Mouse (Mus musculus) right cerebral cortex, postnatal 14 days (tissue): ENCODE data around the gene Bag5.

ENCODE experiments used
- DNase-seq: peaks from one replicate; pipeline ENCODE4 v3.0.0; 2022

The Bag5 gene

DNA sequence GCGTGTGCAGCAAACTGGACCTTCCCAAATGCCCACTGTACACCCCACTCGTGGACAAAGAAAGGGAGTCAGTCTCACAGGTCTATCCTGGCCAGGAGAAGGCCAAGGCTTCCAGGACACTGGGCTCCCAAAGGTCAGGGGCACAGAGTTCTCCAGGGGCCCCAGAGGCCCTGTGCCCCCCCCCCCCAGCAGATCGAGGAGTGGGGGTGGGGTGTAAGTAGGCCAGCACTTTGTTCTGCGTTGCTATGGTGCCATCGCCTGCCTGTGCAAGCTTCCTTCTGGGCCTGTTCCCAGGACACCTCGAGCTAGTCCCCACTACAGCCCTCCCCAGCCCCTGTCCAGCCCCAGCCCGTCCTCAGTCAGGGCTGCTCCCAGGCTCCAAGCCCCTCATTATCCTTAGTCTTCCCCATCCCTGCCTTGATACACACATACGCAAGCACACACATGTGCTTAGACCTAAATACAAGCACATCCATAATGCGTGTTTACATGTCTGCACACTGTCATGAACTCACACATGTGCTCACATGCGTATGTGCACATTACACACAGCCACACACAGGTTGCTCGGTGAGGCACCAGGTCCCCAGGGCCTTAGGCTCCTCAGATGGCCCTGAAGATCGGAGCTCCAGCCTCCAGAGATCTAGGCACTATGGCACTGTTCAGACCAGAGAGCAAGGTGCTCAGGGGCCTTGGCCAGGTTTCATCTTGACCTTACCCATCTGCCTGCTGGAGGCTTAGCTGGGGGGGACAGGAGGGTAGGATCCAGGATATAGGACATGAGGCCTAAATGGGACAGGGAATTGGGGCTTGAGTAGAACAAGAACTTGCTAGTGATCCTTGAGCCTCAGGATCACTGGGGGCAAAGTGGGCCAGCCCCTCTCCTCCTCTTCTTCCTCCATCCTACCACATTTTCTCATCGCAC is 17.9 kb downstream of the Bag5 start:
- DNase-seq, result no peak

DNA sequence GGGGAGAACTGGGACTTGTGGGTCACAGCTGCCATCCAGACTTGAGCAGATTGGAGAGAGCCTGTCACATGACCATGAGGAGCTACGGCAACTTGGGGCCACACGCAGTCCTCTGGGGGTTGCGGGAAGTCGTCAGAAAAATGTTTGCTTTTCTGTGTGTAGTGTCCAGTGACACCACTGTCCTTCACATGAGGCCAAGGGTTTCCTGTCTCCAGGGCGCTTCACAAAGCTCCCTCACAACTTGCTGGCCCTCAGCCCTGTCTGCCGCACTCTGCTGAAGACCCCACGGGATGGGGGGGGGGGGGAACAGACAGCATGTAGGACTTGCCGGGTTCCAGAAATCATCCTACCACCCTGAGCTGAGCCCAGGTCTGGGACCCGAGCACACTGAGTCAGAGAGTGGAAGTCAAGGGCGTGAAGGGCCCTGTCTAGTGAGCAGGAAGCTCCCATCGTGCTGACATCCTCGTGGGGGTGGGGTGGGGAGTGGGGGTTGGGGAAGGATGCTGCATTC is 18.7 kb downstream of the Bag5 start:
- no peak for DNase-seq

DNA sequence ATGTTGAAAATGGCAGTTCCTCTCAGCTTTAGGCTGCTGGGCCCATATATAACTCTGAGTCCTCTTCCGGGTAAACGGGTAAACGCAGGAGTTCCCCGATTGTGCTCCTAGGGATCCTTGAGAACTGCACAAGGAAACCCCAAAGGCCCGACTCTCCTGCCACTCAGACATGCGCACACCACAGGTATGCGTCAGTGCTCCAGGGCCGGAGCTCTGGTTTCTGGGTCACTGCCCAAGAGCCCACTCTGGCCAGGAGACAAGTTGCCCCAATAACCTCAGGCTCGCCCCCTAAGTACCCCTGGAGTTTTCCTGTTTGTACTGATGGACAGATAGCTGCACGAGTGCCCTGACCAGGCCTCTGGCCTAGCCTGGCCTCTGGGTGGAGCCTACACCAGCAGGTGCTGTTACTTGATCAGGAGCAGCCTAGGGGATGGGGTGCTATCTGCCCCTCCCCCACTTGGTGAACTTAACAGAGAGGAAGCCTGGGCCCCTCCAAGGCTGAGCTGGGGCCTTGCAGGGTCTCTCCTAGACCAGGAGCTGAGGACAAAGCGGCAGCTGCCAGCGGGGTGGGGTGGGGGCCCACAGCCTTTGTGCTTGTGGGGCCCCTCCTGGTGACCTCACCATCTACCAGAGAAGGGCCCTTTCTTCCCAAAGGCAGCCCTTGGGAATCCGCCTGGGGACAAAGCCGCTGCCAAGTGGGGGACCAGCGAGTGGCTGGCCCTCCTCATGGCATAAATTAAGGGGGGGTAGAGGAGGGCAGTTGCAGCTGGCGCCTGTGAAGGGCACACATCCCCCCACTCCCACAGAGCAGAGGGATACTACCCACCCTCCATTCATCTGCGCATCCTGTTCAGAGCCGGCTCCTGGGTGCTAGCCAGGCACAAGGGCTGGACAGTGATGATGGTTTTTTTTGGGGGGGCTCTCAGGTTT is 19.5 kb downstream of the Bag5 start:
- DNase-seq, result peak; percentile 69

DNA sequence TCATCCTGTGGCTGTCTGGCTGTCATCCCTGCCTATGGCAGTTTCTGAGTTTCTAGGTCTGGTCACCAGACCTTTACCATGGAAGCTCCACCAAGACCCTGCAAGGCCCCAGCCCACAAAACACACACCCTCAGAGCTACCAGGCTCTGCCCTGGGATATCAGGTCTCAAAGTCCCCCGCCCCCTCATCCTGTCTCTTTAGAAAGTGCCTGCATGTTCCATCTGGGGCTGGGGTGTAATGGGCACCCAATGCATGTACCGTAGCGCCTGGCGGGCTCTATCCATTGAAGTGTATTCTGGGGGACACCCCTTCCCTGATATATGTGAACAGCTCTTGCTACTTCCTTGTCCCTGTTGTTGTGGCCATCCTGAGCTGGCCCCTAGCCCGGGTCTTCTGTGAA is 20.2 kb downstream of the Bag5 start:
- no peak for DNase-seq

DNA sequence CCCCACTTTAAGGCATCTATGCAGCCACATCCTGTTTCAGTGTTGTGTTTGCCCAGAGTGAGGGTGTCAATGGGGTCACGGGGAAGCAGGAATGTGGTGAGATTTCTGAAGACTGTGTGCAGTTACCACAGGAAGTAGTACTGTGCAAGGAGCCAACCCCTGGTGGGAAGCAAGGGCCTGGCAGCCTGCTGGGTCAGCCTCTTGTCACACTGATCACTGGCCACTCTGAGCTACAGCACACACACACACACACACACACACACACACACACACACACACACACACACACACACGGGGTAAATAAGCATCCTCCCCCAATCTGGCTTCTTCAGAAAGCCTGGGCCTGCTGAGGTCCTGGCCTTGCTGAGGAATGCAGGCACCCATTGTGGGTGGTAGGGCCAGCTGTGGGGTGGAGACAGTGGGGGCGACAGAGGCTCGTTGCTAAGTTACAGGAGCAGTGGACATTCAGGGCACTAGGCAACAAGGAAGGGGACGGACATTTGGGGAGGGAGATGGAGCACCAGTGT is 21.6 kb downstream of the Bag5 start:
- no peak for DNase-seq

DNA sequence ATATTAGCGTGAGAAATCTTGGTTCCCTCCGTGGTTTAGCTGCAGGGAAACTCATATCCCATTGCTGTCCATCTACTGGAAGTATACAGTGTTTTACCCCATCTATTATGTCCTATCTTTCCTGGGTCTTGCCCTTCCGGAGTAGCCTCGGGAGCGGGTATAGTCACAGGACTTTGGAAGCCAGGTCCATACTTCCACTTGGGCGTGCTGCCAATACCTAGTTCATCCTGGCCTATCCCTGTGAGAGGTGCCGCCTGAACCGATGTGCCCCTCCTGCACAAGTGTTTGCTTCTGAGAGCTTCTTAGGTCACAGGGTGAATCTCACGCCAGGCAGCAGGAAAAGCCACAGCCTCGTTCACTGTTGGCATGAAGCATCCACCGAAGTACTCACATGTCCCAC is 23.6 kb downstream of the Bag5 start:
- DNase-seq, result no peak

DNA sequence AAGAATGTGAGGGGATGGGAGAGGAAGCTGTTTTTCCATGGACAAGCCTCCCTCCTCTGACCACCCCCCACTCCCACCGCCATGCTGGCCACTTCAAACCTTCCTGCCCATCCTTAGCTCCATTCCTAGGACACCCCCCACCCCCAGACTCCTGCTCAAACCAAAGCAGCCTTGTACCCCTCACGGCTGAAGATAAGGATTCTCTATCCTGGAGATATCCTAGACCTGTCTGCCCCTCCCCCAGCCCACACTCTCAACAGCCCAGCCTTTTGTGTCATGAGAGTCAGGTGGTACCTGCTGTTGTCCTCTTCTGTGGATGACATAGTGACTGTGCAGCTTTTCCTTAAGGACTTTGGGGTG is 25.0 kb downstream of the Bag5 start:
- DNase-seq, result no peak

DNA sequence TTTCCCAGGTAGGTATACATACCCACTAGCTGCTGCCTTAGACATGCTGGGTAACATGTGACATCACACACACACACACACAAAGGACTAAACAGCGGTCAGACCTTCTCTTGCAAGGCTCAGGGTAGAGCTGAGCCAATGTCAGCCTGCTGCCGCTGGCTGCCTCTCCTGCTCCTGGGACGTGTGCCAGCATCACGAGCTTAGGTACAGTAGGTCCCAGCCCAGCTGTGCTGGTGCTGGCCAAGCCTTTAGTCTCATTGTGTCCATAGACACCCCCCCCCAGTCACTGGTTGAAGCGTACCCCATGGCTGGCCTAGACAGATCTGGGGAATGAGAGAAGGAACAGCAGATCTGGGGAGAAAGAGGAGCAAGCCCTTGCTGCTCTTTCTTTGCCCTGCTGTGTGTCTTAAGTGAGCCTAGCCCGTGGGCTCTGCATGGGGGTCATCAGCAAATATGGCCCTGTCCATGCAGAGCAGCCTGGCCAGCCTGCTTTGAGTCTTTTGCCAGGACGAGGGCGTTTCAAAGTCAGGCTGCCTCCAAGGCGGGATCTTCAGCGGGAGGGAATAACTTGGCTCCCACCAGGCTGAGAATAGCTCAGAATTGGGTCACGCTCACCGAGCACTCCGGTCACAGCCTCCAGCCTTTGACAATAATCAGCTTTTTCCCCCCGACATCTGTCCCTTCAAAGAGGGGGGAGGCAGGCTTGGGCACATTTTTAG is 25.5 kb downstream of the Bag5 start:
- DNase-seq, result peak; percentile 66

DNA sequence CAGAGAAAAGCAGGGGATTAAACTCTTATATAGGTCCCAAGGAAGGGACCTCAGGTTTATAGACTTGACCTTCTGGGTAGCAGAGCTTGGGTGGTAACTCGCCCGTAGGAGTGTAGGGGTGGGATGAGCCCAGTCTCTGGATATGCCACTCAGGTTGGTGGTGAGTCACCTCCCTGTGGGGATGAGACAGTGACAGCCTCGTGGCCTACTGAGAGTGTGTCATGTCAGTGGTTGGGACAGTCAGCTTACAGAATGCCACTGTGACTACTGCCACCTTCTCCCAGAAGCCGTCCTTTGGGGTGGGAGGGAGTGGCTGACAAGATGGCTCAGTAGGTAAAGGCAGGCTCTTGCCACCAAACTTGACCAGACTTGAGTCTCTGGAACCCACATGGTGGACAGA is 26.7 kb downstream of the Bag5 start:
- DNase-seq, result no peak

DNA sequence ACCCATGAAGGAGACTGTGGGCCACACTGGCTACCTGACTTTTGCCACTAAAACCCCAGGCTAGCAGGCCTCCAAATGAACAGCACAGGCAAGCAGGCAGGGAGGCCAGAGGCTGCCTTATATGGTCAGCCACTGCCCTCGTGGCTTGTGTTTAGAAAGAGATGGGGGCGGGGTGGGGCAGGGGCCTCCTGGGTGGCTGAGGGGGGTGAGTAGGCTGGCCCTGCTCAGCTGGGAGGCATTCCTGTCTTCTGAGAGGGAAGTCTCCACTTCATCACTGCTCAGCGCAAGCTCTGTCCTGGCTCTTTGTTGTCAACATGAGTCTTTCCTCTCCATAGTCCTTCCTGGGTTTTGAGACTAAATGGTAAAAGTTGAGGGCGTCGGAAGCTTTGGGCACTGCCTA is 30.3 kb downstream of the Bag5 start:
- DNase-seq, result no peak

DNA sequence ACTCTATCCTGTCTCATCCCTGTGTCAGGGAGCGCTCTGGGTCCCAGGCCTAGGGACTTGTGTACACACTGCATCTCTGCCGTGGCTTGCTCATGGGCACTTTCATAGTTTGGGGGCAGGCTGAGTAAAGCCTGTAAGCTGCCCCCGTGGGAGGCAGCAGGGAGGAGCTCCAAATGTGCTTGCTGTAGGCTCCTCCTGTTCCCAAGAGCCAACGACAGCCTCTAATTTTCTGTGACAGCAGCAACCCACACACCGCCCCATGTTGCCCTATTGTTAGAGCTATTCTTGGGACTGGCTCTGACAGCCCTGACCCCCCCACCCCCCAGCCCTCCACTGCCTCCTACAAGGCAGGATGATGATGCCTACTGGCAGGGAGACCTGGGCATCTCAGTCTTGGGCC is 31.1 kb downstream of the Bag5 start:
- DNase-seq, result no peak

DNA sequence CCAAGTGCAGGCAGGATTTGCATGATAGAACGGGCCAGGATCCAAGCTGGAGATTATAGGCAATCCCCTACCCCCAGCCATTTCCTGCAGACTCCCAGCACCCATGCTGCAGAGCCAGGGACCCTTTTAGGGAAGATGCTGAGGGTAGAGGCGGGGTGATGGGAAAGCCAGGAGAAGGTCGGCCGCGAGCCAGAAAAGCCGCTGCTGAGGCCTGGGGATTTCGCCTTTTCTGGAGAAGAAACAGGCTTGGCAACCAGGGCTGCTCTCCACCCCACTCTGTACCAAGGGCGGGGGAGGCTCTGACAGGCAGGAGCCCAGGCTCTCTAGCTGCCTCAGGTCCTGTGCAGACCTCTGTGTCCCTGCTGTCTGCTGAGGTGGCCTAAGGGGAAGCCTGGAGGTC is 31.8 kb downstream of the Bag5 start:
- DNase-seq, result no peak

DNA sequence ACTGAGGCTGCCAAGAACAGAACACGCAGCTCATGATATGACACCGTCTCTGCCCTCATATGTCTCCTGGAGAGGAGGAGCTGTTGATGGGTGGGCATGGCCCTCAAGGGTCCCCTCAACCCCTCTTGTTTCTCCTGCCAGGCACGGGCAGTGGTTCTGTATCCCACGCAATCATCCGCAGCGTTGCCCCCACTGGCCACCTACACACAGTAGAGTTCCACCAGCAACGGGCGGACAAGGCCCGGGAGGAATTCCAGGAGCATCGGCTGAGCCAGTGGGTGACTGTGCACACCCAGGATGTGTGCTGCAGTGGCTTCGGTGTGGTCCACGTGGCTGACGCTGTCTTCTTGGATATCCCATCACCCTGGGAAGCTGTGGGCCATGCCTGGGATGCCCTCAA is 32.4 kb downstream of the Bag5 start:
- DNase-seq, result no peak

DNA sequence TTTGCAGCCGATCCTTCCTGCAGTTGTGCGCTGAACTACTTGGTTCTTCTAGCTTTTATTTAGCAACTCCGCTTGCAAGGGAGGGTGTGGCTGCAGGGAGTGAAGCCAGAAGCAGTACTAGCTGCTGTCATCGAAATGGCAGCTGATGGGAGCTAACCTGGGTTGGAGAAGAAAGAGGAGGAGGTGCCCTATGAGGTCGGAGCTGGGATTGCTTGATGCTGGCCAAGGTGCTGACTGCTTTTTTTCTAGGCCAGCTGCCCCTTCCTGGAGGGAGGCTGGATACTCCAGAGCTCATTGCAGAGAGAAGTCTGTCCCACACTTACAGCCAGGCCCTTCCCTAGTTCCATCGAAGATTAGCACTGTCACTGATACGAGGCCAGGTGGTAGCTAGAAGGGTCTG is 34.1 kb downstream of the Bag5 start:
- DNase-seq, result no peak

DNA sequence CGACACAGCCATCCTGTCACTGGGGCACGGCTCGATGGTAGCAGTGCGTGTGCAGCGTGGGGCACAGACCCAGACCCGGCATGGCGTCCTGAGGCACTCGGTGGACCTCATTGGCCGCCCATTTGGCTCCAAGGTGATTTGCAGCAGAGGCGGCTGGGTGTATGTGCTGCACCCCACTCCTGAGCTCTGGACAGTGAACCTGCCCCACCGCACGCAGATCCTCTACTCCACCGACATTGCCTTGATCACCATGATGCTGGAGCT is 34.5 kb downstream of the Bag5 start:
- DNase-seq, result no peak

DNA sequence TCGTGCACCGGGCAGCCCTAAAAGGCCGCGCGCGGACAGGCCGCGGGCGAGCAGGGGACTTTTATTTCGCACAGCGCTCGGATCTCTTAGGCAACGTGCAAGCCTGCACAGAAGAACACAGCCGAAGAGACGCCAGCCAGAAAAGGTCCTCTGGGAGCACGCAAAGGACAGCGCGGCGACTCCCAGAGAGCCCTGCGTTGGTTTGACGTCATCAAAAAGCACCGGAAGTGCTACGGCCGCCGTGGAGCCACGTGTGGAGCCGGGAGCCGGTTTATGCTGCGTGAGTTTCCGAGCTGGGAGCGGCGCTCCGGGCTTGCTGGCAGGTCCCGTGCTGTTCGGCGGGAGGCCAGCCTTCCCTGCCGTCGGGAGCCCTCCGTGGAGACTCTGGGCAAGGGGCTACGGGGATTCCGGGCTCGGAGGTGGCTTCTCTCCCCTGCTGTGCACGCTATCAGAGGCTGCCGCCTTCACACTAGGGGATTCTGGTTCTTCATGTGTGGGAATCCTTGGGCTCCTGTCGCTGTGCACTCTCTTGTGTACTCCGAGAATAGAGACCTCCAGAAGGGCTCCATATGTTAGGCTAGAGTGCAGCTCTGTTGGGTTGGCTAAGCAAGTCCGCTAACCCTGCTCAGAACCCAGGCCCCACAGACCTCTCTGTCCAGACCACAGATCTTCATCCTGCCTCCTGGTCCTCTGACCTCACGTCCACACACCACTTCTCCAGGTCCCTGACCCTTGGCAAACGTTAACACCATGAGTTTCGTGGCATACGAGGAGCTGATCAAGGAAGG is 35.0 kb downstream of the Bag5 start, which contains the start of gene Trmt61a:
Gene Trmt61a, plus strand, starts transcription at position 224 of the 788 bp plus-strand sequence.
- DNase-seq, result peak; percentile 93

DNA sequence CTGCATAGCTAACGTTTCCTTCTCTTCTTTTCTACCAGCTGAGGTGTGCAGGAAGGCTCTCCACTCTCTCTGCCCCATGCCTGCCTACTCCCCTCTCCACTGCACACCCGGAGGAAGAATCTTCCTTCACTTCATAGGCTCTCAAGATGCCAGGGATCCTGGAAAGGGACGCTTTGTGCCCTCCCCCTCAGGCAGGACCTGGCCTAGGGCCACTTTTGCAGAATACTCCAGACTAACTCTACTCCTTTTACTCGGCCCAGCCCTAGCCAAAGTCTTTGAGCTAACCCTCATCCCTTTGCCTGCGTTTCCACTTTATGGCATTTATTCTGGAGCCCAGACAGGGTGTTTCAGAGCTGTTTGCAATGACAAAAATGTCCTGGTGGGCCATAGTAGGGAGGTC is 35.6 kb downstream of the Bag5 start:
- DNase-seq, result no peak

DNA sequence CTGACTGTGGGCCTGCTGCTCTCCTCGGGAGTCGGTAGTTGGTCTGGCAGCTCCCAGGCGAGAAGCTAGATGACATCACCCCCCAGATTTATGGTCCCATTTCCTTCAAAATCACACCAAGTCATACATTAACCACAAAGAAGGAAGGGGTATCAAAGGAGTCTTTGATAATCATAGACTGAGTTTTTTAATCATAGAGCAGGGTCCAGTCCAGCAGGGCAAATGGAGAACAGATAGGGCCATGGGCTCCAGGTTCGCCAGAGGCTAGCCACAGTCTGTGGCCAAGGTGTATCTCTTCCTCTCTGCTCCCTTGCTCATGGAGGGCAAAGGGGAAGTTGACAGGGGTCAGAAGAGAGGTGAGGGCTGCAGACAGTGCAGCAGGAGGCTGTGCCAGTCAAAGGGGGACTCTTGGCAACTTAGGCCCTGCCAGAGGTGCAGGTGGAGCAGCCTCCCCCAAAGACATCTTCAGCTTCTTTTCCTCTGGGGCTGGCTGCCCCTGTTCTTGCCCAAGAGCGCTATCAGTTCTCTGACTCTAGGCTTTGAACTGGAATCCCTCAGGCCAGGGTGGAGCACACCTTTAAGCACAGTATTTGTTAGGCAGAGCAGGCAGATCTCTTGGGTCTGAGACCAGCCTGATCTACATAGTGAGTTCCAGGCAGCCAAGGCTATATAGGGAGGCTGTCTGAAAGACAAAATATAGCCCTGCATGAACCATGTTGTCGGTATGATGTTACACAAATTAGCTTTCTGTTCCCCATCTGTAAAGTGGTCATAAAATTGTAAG is 37.1 kb downstream of the Bag5 start:
- DNase-seq, result no peak

DNA sequence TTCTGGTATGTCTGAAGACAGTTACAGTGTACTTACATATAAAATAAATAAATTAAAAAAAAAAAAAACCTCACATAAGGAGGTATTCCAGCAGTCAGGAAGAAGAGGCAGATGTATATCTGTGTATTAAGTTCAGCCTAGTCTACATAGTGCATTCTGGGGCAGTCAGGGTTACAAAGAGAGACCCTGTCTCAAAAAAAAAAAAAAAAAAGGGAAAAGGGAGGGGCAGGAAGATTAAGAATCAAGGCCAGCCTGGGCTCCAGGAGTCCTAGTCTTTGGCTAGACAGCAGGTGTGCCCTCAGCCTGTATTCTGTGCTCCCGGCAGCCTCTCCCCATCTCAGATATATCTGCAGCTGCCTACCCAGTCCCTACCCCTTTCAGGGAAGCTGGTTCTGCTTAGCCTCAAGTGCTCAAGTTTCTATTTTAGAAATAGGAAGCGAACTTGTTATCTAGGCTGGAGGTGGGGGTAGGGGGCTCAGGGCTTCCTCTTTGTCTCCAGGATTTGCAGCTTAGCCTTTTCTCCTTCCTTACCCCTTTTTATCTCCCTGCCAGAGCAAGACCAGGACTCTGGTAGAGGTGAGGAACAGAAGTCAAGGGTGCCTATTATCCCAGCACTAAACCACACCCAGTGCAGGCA is 38.1 kb downstream of the Bag5 start:
- no peak for DNase-seq

DNA sequence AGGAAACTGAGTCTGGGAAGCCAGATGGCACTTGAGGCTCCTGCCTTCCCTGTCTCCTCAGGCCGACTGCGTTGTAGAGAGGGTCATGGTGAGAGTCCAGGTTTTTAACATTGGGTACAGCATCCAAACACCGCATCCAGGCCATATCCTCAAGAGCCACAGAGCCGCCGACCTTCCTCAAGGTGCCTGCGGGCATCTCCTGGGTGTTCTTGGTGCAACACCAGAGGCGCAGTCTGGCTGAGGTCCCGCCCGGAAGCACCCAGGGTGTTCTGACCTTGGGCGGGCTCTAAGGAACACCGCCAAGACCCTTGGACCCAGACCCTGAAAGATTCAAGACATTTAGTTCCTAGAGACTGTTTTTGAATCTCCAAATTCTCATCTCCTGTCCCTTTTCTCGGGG is 40.5 kb downstream of the Bag5 start:
- DNase-seq, result no peak

DNA sequence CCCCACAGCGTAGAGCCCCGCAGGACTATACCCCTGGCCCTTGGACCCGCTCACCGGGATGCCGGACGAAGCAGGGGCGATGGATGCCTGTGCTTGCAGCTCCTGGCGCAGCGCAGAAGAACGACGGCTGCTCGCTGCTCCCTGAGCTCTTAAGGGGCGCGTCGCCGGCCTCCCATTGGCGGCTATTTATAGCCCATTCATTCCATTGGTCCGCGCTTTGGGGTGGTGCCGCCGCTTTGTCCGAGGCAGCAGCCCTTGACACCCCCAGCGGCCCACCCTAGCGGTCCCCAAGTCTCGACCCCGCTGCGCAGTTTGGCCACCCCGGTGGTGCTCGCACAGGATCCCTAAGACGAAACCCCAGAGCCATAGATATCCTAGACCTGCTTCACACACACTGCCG is 40.9 kb downstream of the Bag5 start, which contains the start of gene Ckb:
Gene Ckb, minus strand, starts transcription at position 163 of the 400 bp plus-strand sequence.
- DNase-seq, result peak; percentile 93
